Mouse (Mus musculus): ENCODE measurements around the gene Tmem189. TPM values are rescaled to one million over a fixed set of nuclear protein-coding genes. Genes with fewer than 3 reads are reported as not detected.

Gene Tmem189
- polyA plus RNA-seq, 1 experiment from 2014 or later, result 55.1 TPM

DNA sequence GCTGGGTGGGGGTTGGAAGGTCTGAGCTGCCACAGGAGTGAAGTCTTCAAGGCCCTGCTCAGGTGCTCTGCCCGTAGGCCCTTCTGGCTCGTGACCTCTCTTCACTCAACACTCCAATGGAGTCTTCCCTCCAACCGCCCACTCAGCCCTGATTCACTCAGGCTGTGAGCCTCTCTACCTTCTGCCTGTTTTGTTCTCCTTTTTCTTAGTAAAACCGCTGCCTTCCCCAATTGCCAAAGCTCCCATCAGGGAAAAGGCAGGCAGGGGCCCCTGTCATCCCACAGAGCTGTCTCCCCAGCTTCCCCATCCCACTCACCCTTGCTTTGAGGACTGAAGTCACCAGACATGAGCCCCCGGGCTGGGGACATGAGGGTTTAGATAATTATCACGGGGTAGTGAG, 25.4 kb upstream of the Tmem189 start:
- peaks cover 6% of the 10 kb centered on the region; the same call in 1 of the 2 replicates for H3K4me1 ChIP-seq (ENCODE audit: insufficient read depth, low read depth, low read length)
- H3K9me3 ChIP-seq (ENCODE audit: low read length), result no peaks in the 10 kb centered on the region
- 62% methylated on average over 6 of the region's 6 CpGs for WGBS
- ATAC-seq, result no peak
- no peak overlapping the region for H3K9ac ChIP-seq (replicated peaks; ENCODE audit: low read depth)
- H3K36me3 ChIP-seq (ENCODE audit: insufficient read depth, low read length), result no peaks in the 10 kb centered on the region
- H3K27me3 ChIP-seq (replicated peaks; ENCODE audit: insufficient read depth, low read length), result no peaks in the 10 kb centered on the region
- peak overlapping the region; percentile 9; the same call in 1 of the 2 replicates for H3K27ac ChIP-seq (ENCODE audit: low read length)
- H3K4me3 ChIP-seq (ENCODE audit: low read depth, low read length), result no peak overlapping the region
- peak; percentile 32 for DNase-seq (ENCODE audit: low spot score)
- no peak for TF ChIP-seq CTCF (IDR thresholded peaks at IDR 0.05)
- TF ChIP-seq EP300 (IDR thresholded peaks at IDR 0.05), result no peak
- H3K4me2 ChIP-seq (replicated peaks; ENCODE audit: low read depth, low read length), result no peak overlapping the region

DNA sequence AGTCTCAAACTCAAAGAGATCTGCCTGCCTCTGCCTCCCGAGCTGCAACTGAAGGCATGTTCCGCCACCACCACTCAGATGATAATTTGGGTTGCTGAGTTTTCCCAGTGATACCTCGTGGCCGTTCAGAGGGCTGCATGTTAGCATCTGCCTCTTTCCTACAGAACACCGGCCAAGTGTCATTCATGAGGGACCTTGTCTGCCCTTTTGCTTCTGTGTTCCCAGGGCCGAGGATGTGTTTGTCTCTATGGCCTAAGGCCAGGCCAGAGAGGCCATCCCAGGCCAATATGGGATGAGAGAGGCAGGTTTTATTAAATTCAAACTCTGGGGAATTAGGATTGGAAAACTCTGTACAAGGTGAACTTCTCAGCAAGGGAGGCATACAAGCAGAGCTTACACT, 24.7 kb upstream of the Tmem189 start:
- WGBS, result 76% methylated on average over 6 of the region's 6 CpGs
- DNase-seq (ENCODE audit: low spot score), result no peak
- Histone ChIP-seq H3K9ac (replicated peaks; ENCODE audit: low read depth) (no peak overlapping the region), H3K27ac (ENCODE audit: low read length) (peak overlapping the region; percentile 20; the same call in 1 of the 2 replicates), H3K4me1 (ENCODE audit: insufficient read depth, low read depth, low read length) (peaks cover 6% of the 10 kb centered on the region; the same call in 1 of the 2 replicates), H3K27me3 (replicated peaks; ENCODE audit: insufficient read depth, low read length) (no peaks in the 10 kb centered on the region), H3K36me3 (ENCODE audit: insufficient read depth, low read length) (no peaks in the 10 kb centered on the region), H3K4me3 (ENCODE audit: low read depth, low read length) (no peak overlapping the region), H3K9me3 (ENCODE audit: low read length) (no peaks in the 10 kb centered on the region), H3K4me2 (replicated peaks; ENCODE audit: low read depth, low read length) (no peak overlapping the region)
- ATAC-seq, result no peak
- TF ChIP-seq CTCF (IDR thresholded peaks at IDR 0.05) (no peak), EP300 (IDR thresholded peaks at IDR 0.05) (no peak)

DNA sequence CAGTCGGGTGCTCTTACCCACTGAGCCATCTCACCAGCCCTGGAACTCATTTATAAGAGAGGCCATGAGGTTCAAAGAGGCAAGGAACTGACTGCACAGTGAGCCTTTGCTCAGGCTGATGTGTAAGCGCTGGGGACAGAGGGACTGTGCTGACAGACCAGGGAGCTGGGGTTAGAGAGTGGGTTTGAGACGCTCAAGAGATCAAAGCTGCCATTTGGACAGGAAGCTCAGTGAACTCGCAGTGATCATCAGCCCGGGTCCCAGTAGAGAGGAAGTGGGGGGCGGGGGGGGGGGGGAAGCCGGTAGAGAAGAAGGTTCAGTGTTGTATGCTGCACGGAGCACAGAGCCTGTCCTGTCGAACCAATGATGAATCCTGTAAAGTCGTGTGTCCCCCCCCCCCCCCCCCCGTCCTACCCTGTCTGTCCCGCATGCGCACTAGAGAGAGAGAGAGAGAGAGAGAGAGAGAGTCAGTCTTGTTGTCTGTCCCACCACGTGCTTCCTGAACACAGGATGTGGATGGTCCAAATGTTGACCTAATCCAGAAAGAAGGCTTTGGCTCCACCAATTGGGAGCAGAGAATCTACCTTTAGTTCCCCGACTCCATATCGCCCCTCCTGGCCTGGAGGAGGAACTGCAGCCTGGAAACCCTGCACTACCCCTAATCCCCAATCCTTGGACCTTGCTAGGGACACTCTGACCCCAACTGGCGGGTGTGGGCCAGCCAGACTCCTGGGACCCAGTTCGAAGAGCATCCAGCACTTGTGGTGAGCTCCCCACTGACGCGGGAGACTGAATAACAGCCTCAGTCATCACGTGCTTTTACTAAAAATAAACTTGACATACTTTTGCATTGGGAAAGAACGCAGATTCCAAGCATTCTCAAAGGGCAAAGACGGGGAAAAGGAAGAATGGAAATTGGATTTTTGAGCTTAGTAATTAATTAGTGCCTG, 23.5 kb upstream of the Tmem189 start:
- Histone ChIP-seq H3K36me3 (ENCODE audit: insufficient read depth, low read length) (no peaks in the 10 kb centered on the region), H3K4me1 (ENCODE audit: insufficient read depth, low read depth, low read length) (peaks cover 6% of the 10 kb centered on the region; the same call in 1 of the 2 replicates), H3K27ac (ENCODE audit: low read length) (peak overlapping the region; percentile 65), H3K9me3 (ENCODE audit: low read length) (no peaks in the 10 kb centered on the region), H3K9ac (replicated peaks; ENCODE audit: low read depth) (no peak overlapping the region), H3K27me3 (replicated peaks; ENCODE audit: insufficient read depth, low read length) (no peaks in the 10 kb centered on the region), H3K4me2 (replicated peaks; ENCODE audit: low read depth, low read length) (no peak overlapping the region), H3K4me3 (ENCODE audit: low read depth, low read length) (no peak overlapping the region)
- DNase-seq (ENCODE audit: low spot score) (peak; percentile 96), ATAC-seq (peak; percentile 84)
- 40% methylated on average over 19 of the region's 23 CpGs for WGBS
- TF ChIP-seq EP300 (IDR thresholded peaks at IDR 0.05) (peak; percentile 97), CTCF (IDR thresholded peaks at IDR 0.05) (peak; percentile 80)

DNA sequence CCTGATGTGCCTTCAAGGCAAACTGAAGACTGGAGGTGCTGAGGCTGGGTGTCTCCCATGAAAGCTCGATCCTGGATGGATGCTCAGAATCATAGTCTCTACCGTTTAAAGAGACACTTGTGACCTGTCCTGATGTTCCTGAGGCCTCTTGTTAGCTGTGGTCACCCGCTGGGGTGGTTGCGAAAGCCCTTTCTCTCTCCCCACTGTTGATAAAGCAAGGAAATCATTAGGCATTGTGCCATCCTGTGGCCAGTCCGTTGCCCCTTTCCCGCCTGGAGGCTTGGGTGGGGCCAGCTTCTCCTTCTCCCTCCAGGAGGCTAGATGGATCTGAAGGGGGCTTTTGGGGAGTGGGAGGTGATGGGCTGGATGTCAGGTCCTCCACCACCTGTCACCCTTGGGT, 21.0 kb upstream of the Tmem189 start:
- 31% methylated on average over 6 of the region's 6 CpGs for WGBS
- Histone ChIP-seq H3K4me3 (ENCODE audit: low read depth, low read length) (no peak overlapping the region), H3K36me3 (ENCODE audit: insufficient read depth, low read length) (no peaks in the 10 kb centered on the region), H3K27me3 (replicated peaks; ENCODE audit: insufficient read depth, low read length) (no peaks in the 10 kb centered on the region), H3K9ac (replicated peaks; ENCODE audit: low read depth) (no peak overlapping the region), H3K4me1 (ENCODE audit: insufficient read depth, low read depth, low read length) (peaks cover 6% of the 10 kb centered on the region; the same call in 1 of the 2 replicates), H3K4me2 (replicated peaks; ENCODE audit: low read depth, low read length) (no peak overlapping the region), H3K9me3 (ENCODE audit: low read length) (no peaks in the 10 kb centered on the region), H3K27ac (ENCODE audit: low read length) (no peak overlapping the region)
- DNase-seq (ENCODE audit: low spot score), result peak; percentile 33
- TF ChIP-seq EP300 (IDR thresholded peaks at IDR 0.05), result no peak
- no peak for TF ChIP-seq CTCF (IDR thresholded peaks at IDR 0.05)
- no peak for ATAC-seq

DNA sequence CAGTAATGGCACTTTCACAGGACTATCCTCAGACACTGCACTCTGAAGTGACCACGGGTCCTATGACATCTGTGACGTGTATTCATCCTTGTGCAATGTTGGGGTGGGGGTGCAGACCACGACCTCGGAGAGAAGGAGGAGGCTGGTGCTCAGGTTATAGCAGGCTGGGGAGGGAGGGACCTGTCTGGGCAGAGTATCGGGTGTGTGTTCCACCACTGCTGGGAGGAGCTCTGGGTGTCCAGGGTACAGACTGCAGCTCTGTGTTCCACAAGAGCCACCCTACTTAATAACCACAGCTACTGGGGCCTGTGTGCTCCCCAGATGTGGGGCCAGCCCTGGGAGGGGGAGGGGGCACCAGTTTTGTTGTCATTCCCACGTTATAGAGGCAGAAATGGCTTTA, 20.3 kb upstream of the Tmem189 start:
- H3K9ac ChIP-seq (replicated peaks; ENCODE audit: low read depth), result no peak overlapping the region
- no peaks in the 10 kb centered on the region for H3K9me3 ChIP-seq (ENCODE audit: low read length)
- no peak overlapping the region for H3K27ac ChIP-seq (ENCODE audit: low read length)
- DNase-seq (ENCODE audit: low spot score) (no peak), ATAC-seq (no peak)
- H3K4me3 ChIP-seq (ENCODE audit: low read depth, low read length), result no peak overlapping the region
- no peak overlapping the region for H3K4me2 ChIP-seq (replicated peaks; ENCODE audit: low read depth, low read length)
- 55% methylated on average over 6 of the region's 6 CpGs for WGBS
- TF ChIP-seq CTCF (IDR thresholded peaks at IDR 0.05) (no peak), EP300 (IDR thresholded peaks at IDR 0.05) (no peak)
- peaks cover 6% of the 10 kb centered on the region; the same call in 1 of the 2 replicates for H3K4me1 ChIP-seq (ENCODE audit: insufficient read depth, low read depth, low read length)
- no peaks in the 10 kb centered on the region for H3K27me3 ChIP-seq (replicated peaks; ENCODE audit: insufficient read depth, low read length)
- H3K36me3 ChIP-seq (ENCODE audit: insufficient read depth, low read length), result no peaks in the 10 kb centered on the region

DNA sequence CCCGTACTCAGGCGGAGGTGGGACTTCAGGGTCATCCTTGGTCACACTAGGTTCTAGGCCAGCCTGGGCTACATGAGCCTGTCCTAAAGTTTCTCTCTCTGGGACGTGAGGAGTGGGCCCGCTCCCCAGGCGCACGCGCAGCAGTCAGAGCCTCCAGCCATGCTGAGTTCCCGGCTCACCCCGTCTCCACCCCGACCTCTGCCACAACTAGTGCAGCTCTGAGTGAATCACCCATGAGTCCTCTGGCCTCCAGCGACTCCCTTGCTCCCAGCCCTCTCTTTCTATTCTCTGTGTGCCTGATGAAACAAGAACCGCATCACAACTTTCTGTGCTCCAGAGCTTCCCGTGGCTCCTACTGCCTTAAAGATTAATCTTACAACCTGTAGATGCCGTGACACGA, 18.8 kb upstream of the Tmem189 start:
- Histone ChIP-seq H3K9me3 (ENCODE audit: low read length) (no peaks in the 10 kb centered on the region), H3K27ac (ENCODE audit: low read length) (no peak overlapping the region), H3K4me2 (replicated peaks; ENCODE audit: low read depth, low read length) (no peak overlapping the region), H3K4me1 (ENCODE audit: insufficient read depth, low read depth, low read length) (0 out of 2 replicates have a peak, but pooled peaks cover 1% of the 10 kb centered on the region), H3K36me3 (ENCODE audit: insufficient read depth, low read length) (no peaks in the 10 kb centered on the region), H3K9ac (replicated peaks; ENCODE audit: low read depth) (no peak overlapping the region), H3K4me3 (ENCODE audit: low read depth, low read length) (no peak overlapping the region), H3K27me3 (replicated peaks; ENCODE audit: insufficient read depth, low read length) (no peaks in the 10 kb centered on the region)
- DNase-seq (ENCODE audit: low spot score) (no peak), ATAC-seq (no peak)
- 55% methylated on average over 15 of the region's 15 CpGs for WGBS
- no peak for TF ChIP-seq EP300 (IDR thresholded peaks at IDR 0.05)
- no peak for TF ChIP-seq CTCF (IDR thresholded peaks at IDR 0.05)
